Mouse (Mus musculus) olfactory bulb, adult 2 months (tissue): ENCODE measurements around the gene Ccdc159.

Experiments
- CTCF ChIP-seq: fragments of 200-500 bp; IDR thresholded peaks from 2 replicates; pipeline ENCODE4 v1.5.1; 2012; ENCODE audit warnings: low read depth, mild to moderate bottlenecking, low read length, moderate library complexity; ENCODE audit not compliant: insufficient read depth
- POLR2A ChIP-seq: fragments of 200-500 bp; IDR thresholded peaks from 2 replicates; pipeline ENCODE4 v1.6.1; 2012; ENCODE audit warnings: mild to moderate bottlenecking, low read depth, low read length, moderate library complexity; ENCODE audit not compliant: insufficient read depth

GRCm38 (mm10) chr9:21927208-21927753 lies at the start of gene Ccdc159, which contains the start of gene Tmem205:
- no peak for TF ChIP-seq CTCF
- peak; percentile 47 for TF ChIP-seq POLR2A
